Mouse (Mus musculus): ENCODE data around the gene Cyb5r3. TPM values are rescaled to one million over a fixed set of nuclear protein-coding genes. Genes with fewer than 3 reads are reported as not detected.

Gene Cyb5r3
- total and polyA plus RNA-seq, 3 experiments: 35.7 to 102 (median 59.1) TPM

DNA sequence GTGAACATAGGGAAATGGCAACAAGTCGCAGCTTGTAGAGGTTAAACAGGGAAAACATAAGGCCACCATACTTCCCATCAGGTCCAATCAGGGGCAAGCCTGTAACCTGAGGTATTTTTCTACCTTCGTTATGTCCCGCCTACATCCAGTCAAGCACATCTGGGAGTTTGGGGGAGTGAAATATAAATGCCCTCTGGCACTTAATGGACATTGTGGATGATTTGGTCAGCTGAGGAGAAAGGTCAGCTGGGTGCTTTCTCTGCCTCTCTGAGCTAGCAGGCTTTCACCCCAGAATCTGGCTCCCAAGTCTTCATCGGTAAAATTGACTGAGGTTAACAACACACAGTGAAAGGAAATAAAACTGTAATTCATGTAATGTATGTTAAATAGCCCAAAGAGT is 21.0 kb upstream of the Cyb5r3 start:
- in situ Hi-C loops (cut with MboI; ENCODE audit: low pct_ligation_motif_present, low pct_unique_long_range_greater_than_20kb, low sequenced_read_pairs) (no loop called here), dilution Hi-C loops (cut with MboI; ENCODE audit: extremely low pct_ligation_motif_present, extremely low pct_unique_long_range_greater_than_20kb, low sequenced_read_pairs) (no loop called here)
- Histone ChIP-seq H3K9ac (ENCODE audit: insufficient read depth, low read depth) (no peak overlapping the region), H3K79me2 (replicated peaks; ENCODE audit: control insufficient read depth, extremely low read depth, insufficient read depth, poor library complexity, severe bottlenecking) (no peaks in the 10 kb centered on the region), H3K27ac (ENCODE audit: insufficient read depth, low read depth) (no peak overlapping the region), H3K4me1 (ENCODE audit: control insufficient read depth in 1 of 2, insufficient read depth in 2 of 2) (peaks cover 0 to 2% of the 10 kb centered on the region in 2 experiments; a peak in 1 of 4 replicates), H3K4me3 (replicated peaks in 1 of 3; ENCODE audit: low read depth in 2 of 3, low read length in 2 of 3, poor library complexity in 1 of 3) (no peak overlapping the region), H3K4me2 (ENCODE audit: insufficient read depth, low read depth, poor library complexity, severe bottlenecking) (no peak overlapping the region), H3K27me3 (replicated peaks) (no peaks in the 10 kb centered on the region), H3K36me3 (replicated peaks in 1 of 2; ENCODE audit: control insufficient read depth in 1 of 2, insufficient read depth in 1 of 2, low read length in 1 of 2) (no peaks in the 10 kb centered on the region), H3K9me3 (replicated peaks; ENCODE audit: low read length) (peaks cover 9% of the 10 kb centered on the region)
- DNase-seq (ENCODE audit: extremely low read depth): no peak
- TF ChIP-seq MAFK (IDR thresholded peaks at IDR 0.05; ENCODE audit: insufficient replicate concordance, low read length): no peak
- TF ChIP-seq CHD1 (IDR thresholded peaks at IDR 0.05; ENCODE audit: low read depth, low read length): no peak
- no peak for TF ChIP-seq ETS1 (conservative IDR thresholded peaks at IDR 0.05; ENCODE audit: low read depth, low read length)
- TF ChIP-seq POLR2AphosphoS2 (IDR thresholded peaks at IDR 0.05; ENCODE audit: low read depth, low read length): no peak
- no peak for TF ChIP-seq MAX (IDR thresholded peaks at IDR 0.05; ENCODE audit: low read length)
- no peak for TF ChIP-seq BHLHE40 (IDR thresholded peaks at IDR 0.05; ENCODE audit: low read depth, low read length)
- TF ChIP-seq CHD2 (IDR thresholded peaks at IDR 0.05; ENCODE audit: low read length): no peak
- TF ChIP-seq USF1 (IDR thresholded peaks at IDR 0.05; ENCODE audit: low read depth, low read length): no peak

DNA sequence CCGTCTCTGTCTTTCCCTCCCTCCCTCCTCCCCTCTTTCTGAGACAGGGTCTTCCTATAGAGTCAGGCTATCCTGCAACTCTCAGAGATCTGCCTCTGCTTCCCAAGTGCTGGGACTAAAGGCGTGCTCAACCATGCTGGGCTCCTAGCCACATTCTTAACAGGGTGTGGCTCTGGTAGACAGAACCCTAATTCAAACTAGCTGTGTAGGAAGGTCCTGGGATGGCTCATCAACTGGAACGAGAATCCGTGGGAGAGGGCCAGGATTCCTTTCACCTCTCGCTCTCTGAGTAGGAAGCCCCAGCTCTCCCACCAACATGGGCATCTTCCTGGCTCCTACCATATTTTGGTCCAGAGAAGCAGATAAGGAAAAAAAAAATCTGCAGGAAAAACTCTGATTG is 10.0 kb upstream of the Cyb5r3 start:
- no peaks in the 10 kb centered on the region for H3K36me3 ChIP-seq (replicated peaks in 1 of 2; ENCODE audit: control insufficient read depth in 1 of 2, insufficient read depth in 1 of 2, low read length in 1 of 2)
- in situ Hi-C loops (cut with MboI; ENCODE audit: low pct_ligation_motif_present, low pct_unique_long_range_greater_than_20kb, low sequenced_read_pairs) (no loop called here), dilution Hi-C loops (cut with MboI; ENCODE audit: extremely low pct_ligation_motif_present, extremely low pct_unique_long_range_greater_than_20kb, low sequenced_read_pairs) (no loop called here)
- H3K9ac ChIP-seq (ENCODE audit: insufficient read depth, low read depth): no peak overlapping the region
- 0 out of 4 replicates have a peak, but pooled peaks cover 0 to 2% of the 10 kb centered on the region in 2 experiments for H3K4me1 ChIP-seq (ENCODE audit: control insufficient read depth in 1 of 2, insufficient read depth in 2 of 2)
- H3K27ac ChIP-seq (ENCODE audit: insufficient read depth, low read depth): no peak overlapping the region
- no peaks in the 10 kb centered on the region for H3K79me2 ChIP-seq (replicated peaks; ENCODE audit: control insufficient read depth, extremely low read depth, insufficient read depth, poor library complexity, severe bottlenecking)
- DNase-seq (ENCODE audit: extremely low read depth): no peak
- H3K27me3 ChIP-seq (replicated peaks): no peaks in the 10 kb centered on the region
- no peak overlapping the region for H3K4me3 ChIP-seq (replicated peaks in 1 of 3; ENCODE audit: low read depth in 2 of 3, low read length in 2 of 3, poor library complexity in 1 of 3)
- H3K4me2 ChIP-seq (ENCODE audit: insufficient read depth, low read depth, poor library complexity, severe bottlenecking): no peak overlapping the region
- TF ChIP-seq TCF12 (IDR thresholded peaks at IDR 0.05; ENCODE audit: low read depth, low read length) (no peak), POLR2A (IDR thresholded peaks at IDR 0.05; ENCODE audit: low read depth, low read length) (no peak), E2F4 (IDR thresholded peaks at IDR 0.05; ENCODE audit: insufficient replicate concordance, low read depth, low read length) (no peak), ZKSCAN1 (IDR thresholded peaks at IDR 0.05; ENCODE audit: borderline replicate concordance, low read depth, low read length) (no peak), IRF4 (IDR thresholded peaks at IDR 0.05; ENCODE audit: low read depth, low read length) (no peak), JUND (conservative IDR thresholded peaks at IDR 0.05; ENCODE audit: low read depth, low read length) (no peak), GABPA (IDR thresholded peaks at IDR 0.05; ENCODE audit: insufficient replicate concordance, low read depth, low read length) (no peak), BHLHE40 (IDR thresholded peaks at IDR 0.05; ENCODE audit: low read depth, low read length) (no peak), MYC (IDR thresholded peaks at IDR 0.05; ENCODE audit: low read depth, low read length) (no peak), UBTF (IDR thresholded peaks at IDR 0.05; ENCODE audit: low read depth, low read length) (no peak), NELFE (IDR thresholded peaks at IDR 0.05; ENCODE audit: low read depth, low read length) (no peak), HCFC1 (IDR thresholded peaks at IDR 0.05; ENCODE audit: low read depth, low read length) (no peak), ZMIZ1 (IDR thresholded peaks at IDR 0.05; ENCODE audit: low read depth, low read length) (no peak), MEF2A (IDR thresholded peaks at IDR 0.05; ENCODE audit: borderline replicate concordance, low read depth, low read length) (no peak), TBP (conservative IDR thresholded peaks at IDR 0.05; ENCODE audit: low read depth, low read length) (no peak), POLR2AphosphoS2 (IDR thresholded peaks at IDR 0.05; ENCODE audit: low read depth, low read length) (no peak), CHD1 (IDR thresholded peaks at IDR 0.05; ENCODE audit: low read depth, low read length) (no peak), RAD21 (IDR thresholded peaks at IDR 0.05; ENCODE audit: low read depth, low read length) (no peak)
- no peaks in the 10 kb centered on the region for H3K9me3 ChIP-seq (replicated peaks; ENCODE audit: low read length)
